Comparison of ENCODE assay signal across 26 mouse cellular contexts in the genomic region with DNA sequence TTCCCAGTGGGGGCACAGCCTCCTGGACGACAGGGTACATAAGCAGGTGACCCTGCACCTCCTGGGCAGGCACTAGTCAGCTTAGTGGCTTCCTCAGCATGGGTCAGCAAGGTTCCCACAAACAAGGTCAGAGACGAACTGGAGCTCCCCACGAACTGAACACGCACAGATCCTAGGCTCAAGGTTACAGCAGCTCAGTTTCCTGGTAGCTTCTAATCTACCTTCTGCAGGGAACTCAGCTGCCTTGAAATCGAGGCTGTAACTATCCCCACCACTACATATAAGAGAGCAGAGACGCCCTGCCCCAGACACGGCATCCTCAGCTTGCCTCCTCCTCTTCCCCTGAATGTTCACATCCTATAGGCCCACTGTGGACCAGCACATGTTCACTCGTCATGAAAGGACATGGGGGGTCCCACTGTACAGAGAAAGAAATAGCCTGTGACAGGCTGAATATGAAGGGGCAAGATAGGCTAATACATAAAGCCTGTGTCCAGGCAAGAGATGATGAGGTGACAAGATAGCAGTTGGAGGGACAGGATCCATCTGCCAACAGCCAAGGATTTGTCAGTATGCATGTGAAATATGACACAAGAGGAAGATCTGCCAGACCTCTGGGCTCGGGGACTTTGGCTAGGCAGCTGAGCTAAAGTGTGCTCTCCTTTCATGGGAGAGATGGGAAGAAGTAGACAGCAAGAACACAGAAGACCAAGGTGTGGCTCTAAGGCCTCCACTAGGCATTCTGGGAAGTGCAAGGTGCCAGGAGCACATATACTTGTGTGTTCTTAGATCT. TPM values are rescaled to one million over a fixed set of nuclear protein-coding genes. Genes with fewer than 3 reads are reported as not detected.
"Had no signal": no experiment of that assay in that cellular context is flagged by ENCODE, and none has a peak within 500 bp of the region (broad histone marks: within the 10 kb centered on the region; RNA-seq: fewer than 3 reads in every experiment).

No protein-coding gene starts in this region.

- H3K27me3 ChIP-seq: midbrain, embryonic 12.5 days; neural tube, embryonic 13.5 days; neural tube, embryonic 15.5 days had no signal

- DNase-seq: lung, adult 18-20 months; lung, embryonic 14.5 days; lung, postnatal 10 days; lung, postnatal 4 days; midbrain, embryonic 14.5 days; retina, postnatal 1 day; right cerebral cortex, adult 18-20 months; right cerebral cortex, postnatal 25 days; right cerebral cortex, postnatal 4 days; thymus, adult 18-20 months; thymus, postnatal 14 days; thymus, postnatal 36 days had no signal

- H3K4me3 ChIP-seq: midbrain, embryonic 10.5 days; midbrain, embryonic 12.5 days; myocyte; neural tube, embryonic 13.5 days; neural tube, embryonic 15.5 days had no signal

- H3K27ac ChIP-seq: midbrain, embryonic 10.5 days; midbrain, embryonic 12.5 days; neural tube, embryonic 13.5 days; neural tube, embryonic 15.5 days had no signal

- H3K4me1 ChIP-seq: midbrain, embryonic 10.5 days; midbrain, embryonic 12.5 days; neural tube, embryonic 13.5 days; neural tube, embryonic 15.5 days had no signal

RNA-seq across cellular contexts. Expression of gene Lcn12, which starts 33.0 kb away (rescaled TPM):
- total RNA-seq: megakaryocyte, adult 5-6 weeks; megakaryocyte-erythroid progenitor cell, adult 5-6 weeks had no signal
- polyA plus RNA-seq: lung, embryonic 14.5 days; lung, embryonic 16.5 days; midbrain, embryonic 10.5 days; midbrain, embryonic 12.5 days; midbrain, embryonic 14.5 days; midbrain, embryonic 16.5 days; myocyte; neural tube, embryonic 11.5 days; neural tube, embryonic 13.5 days; neural tube, embryonic 15.5 days; spleen, adult 2 months; stomach, embryonic 14.5 days; stomach, embryonic 16.5 days; thymus, postnatal 0 days had no signal
